Mouse (Mus musculus): ENCODE data around the gene Kndc1.

The Kndc1 gene

DNA sequence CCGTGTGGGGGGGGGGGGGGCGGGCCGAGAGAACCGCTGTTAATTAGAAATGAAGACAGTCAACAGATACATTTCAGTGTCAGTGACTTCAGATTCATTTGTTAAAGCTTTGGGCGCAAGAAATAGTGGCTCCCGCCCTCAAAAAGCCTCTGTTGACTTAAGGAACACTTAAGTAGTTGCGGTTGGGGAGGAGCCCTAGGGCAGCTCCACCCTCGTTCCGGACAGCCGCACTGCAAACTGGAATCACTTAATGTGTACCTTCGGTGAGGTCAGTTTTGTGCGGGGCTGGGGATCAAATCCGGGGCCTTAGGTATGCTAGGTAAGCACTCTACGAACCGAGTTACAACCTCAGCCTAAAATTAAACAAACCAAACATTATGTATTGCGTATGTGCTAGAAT is 56.6 kb downstream of the Kndc1 start:
- no peak for DNase-seq (ENCODE audit: low spot score)

DNA sequence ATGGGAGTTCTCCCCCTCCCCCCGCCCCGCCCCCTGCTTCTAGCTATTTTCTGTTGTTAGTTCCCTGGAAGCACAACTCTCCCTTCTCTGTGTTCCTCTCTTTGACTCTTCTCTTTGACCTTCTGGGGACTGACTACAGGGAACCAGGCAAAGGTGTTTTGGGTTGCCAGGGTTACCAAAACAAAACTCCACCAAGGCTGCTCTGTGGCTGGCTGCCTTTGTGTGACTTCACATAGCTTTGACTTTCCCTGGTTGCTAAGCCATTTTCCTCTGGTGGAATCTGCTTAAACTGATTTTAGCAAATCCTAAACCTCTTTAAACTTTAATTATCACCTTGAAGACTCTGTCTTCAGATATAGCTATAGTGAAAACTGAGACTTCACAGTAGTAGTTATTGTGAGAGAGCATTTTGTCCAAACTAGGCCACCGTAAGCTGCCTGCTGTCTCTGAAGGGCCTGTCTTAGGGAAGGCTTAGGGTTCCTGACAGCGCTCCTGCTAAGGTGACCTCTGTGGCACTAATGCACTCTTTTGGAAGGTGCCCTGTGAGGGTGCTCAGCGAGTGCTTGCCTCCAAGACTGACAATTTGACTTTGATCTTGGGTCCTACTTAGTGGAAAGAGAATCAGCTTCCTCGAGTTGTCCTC is 57.6 kb downstream of the Kndc1 start:
- DNase-seq (ENCODE audit: low spot score): no peak

- DNase-seq (ENCODE audit: low spot score): no peak
Measured at GRCm38 (mm10) chr7:139955505-139955904, 61.0 kb downstream of the Kndc1 start.

GRCm38 (mm10) chr7:139956658-139957057 is 62.2 kb downstream of the Kndc1 start:
- DNase-seq (ENCODE audit: low spot score): no peak

- no peak for DNase-seq (ENCODE audit: low spot score)
Measured at GRCm38 (mm10) chr7:139957437-139957836, 62.9 kb downstream of the Kndc1 start.

GRCm38 (mm10) chr7:139957958-139958357 is 63.5 kb downstream of the Kndc1 start:
- no peak for DNase-seq (ENCODE audit: low spot score)

GRCm38 (mm10) chr7:139961141-139961540 is 66.6 kb downstream of the Kndc1 start:
- DNase-seq (ENCODE audit: low spot score): no peak

GRCm38 (mm10) chr7:139963814-139964213 is 69.3 kb downstream of the Kndc1 start:
- no peak for DNase-seq (ENCODE audit: low spot score)

- DNase-seq (ENCODE audit: low spot score): no peak
Measured at GRCm38 (mm10) chr7:139967175-139967574, 72.7 kb downstream of the Kndc1 start.

GRCm38 (mm10) chr7:139968428-139968827 is 73.9 kb downstream of the Kndc1 start:
- no peak for DNase-seq (ENCODE audit: low spot score)

DNA sequence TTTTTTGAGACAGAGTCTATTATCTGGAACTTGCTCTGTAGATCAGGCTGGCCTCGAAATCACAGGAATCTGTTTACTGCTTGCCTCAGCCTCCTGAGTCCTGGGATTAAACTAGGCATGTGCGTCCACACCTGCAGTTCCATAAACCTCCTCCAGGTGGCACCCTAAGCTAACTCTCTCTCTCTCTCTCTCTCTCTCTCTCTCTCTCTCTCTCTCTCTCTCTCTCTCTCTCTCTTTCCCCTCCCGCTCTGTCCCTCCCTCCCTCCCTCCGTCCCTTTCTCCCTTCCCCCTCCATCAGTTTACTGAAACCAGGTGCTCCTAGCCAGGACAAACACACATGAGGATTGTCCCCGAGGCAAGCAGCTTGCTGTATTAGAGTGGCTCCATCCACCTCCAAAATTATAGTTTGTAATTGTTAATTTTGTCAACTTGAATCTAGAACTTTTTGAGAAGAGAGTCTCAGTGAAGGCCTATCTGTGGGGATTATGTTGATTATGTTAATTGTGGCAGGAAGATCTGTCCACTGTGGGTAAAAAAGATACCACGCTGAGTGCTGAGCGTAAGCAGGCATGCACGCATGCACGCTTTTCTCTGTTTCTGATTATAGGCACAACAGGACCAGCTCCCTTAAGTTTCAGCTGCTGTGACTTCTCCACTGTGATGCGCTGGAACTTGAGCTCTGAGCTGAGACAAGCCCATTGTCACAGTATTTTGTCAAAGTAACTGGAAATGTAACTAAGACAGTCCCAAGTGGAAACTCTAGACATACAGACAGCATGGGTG is 75.0 kb downstream of the Kndc1 start:
- peak; percentile 59 for DNase-seq (ENCODE audit: low spot score)

- DNase-seq (ENCODE audit: low spot score): no peak
Measured at GRCm38 (mm10) chr7:139970216-139970919, 75.9 kb downstream of the Kndc1 start.

GRCm38 (mm10) chr7:139970979-139971378 is 76.5 kb downstream of the Kndc1 start:
- no peak for DNase-seq (ENCODE audit: low spot score)

- DNase-seq (ENCODE audit: low spot score): no peak
Measured at GRCm38 (mm10) chr7:139971436-139971835, 76.9 kb downstream of the Kndc1 start.

DNA sequence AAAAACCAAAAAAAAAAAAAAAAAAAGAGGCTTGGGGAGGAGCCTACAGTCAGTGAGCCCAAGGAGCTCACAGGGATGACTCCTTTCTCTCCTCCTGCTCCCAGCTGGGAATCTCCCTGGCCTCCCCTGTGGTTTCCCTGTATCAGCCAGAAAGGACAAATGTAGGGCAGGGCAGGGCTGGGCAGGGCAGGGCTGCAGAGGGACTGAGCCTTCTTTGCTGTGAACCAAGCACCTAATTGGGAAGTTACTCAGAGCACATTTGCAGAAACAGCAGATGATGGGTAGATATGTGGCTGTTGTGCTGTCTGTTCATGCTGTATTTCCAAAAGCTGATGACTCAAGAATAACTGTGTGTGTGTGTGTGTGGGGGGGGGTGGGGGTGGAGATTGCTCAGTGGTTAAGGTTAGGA is 78.4 kb downstream of the Kndc1 start:
- no peak for DNase-seq (ENCODE audit: low spot score)

DNA sequence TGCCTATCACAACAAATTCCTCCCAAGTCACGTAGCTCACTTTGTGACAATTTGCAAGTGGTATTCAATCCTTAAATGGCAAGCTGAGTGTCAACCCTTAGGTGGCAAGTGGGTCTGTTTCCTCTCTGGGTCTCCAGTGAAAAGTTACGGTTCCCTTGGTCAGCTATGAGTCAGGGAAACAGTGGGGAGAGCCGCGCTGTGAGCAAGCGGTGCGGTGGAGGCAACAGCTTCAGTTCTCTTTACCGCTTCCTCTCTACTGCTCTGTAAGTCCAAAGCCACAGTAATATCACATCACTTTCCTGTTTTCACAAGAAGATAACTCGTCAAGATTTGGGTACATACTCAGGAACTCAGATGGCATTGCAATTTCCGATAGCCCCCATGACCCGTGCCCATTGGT is 79.8 kb downstream of the Kndc1 start:
- DNase-seq (ENCODE audit: low spot score): no peak

DNA sequence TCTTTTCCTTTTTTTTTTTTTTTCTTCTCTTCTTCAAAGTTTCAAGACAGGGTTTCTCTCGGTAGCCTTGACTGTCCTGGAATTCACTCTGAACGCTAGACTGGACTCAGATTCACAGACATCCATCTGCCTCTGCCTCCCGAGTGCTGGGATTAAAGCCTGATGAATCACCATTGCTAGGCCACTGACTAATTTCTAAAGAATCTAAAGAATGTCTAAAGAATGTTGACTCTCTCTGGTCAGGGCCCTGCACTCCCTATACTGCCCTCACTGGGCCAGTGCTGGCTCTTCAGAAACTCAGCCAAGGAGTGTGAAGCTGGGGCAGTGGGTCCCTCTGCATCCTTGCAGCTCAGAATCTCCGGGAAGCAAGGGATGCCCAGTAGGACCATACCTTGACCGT is 81.0 kb downstream of the Kndc1 start:
- DNase-seq (ENCODE audit: low spot score): no peak

DNA sequence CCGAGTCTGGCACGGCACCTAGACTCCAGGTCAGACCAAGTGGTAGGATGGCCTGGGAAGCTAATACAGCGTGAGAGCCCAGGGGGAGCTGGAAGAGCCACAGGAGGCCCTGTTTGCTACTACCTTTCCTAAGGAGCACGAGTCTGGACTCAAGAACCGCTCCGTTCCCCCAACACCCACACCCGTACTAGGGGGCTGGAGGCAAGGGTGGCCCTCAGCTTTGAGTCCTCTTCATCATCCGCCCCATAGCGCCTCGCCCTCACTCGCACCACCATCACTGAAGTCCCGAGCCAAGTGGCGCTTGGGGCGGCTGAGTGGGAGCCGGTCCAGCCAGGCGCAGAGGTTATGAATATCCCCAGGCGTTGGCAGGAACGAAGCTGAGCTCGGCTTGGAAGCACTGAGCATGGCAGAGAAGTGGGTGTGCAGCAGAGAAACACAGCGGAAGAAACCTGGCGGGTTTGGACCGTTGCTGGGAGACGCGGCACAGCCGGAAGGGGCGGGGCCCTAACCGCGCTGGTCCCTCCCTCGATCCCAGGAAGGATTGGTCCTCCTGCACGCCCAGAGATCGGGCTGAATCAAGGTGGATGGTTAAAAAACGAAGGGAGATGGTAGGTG is 83.9 kb downstream of the Kndc1 start, which contains the start of gene 6430531B16Rik:
6430531B16Rik (minus strand) TSS at position 478 of the 615 bp plus-strand sequence.
- peak; percentile 50 for DNase-seq (ENCODE audit: low spot score)

DNA sequence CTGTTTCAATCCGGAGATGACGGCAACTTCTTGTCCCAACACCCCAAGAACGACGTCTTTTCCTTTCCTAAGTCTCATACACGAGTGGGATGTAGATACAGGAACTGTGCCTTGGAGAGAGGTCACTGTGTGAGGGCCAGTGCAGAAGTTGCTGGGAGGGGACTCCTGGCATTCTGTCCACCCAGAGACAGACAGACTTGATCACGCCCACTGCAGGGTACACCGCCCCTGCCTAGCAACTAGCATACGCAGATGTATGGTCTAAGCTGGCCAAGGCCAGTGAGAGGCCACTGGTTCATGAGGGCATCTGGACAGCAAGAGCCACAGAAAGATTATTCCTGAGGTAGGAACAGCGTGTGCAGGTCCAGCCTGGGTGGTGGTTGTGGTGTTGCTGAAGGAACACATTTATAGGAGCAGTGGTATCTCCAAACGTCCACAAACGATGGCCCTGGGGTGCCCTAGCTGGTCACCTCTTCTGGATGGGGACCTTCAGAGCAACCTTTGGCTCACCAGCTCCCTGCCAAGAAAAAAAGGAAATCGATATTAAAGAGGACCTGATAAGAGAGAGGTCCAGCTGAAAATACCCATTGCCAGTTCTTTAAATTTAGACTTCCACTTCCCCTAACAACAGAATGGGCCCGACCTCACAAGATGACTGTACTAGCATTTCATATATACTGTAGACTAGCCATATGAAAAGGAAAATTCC is 84.7 kb downstream of the Kndc1 start:
- DNase-seq (ENCODE audit: low spot score): no peak

DNA sequence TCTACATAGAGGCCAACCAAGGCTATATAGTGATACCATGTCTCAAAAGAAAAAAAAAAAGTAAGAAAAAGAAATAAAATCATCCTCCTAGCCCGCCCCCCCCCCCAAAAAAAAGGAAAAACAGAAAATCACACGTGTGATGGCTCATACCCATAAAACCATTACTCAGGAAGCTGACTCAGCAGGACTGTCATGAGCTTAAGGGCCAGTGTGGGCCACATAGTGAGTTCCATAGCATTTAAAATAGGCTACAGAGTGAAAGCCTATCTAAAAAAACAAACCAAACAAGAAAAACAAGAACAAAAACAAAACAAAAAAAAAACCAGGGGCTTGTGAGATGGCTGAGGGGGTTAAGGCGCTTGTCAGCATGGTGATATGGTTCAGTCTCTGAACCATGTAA is 86.3 kb downstream of the Kndc1 start:
- DNase-seq (ENCODE audit: low spot score): no peak

DNA sequence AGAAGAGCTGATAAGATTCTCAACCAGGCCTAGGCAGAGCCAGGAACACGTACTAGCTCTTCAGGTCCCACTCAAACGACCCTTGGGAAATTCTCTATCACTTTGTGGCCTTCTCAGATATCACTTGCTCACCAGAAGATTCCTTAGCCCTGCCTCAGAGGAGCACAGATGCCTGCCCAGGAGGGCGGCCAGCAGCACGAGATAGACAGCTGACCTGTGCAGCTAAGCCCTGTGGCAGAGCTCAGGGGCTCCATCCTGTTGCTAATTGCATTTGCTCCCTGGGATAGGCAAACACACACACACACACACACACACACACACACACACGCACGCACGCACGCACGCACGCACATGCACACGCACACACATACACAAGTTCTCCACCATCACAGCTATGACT is 87.6 kb downstream of the Kndc1 start:
- DNase-seq (ENCODE audit: low spot score): no peak

GRCm38 (mm10) chr7:139984505-139984904 is 90.0 kb downstream of the Kndc1 start:
- DNase-seq (ENCODE audit: low spot score): no peak

All from urinary bladder, postnatal 10 days (tissue).